Mouse (Mus musculus) brown adipose tissue, adult 24 weeks (tissue): ENCODE results near the gene Gnai2. TPM values are rescaled to one million over a fixed set of nuclear protein-coding genes. Genes with fewer than 3 reads are reported as not detected.

Source experiments
- H3K27ac ChIP-seq: fragments of 200-500 bp; replicated peaks from 2 replicates; pipeline ENCODE4 v1.5.1; 2012; ENCODE audit warnings: low read depth, mild to moderate bottlenecking, low read length
- H3K4me1 ChIP-seq: fragments of 200-500 bp; 2 replicates; pipeline ENCODE4 v1.6.1; 2012; ENCODE audit warnings: low read length, mixed read lengths; ENCODE audit not compliant: control insufficient read depth, insufficient read depth, insufficient read length
- H3K4me3 ChIP-seq: fragments of 200-500 bp; 2 replicates; pipeline ENCODE4 v1.5.1; 2012; ENCODE audit warnings: low read depth, mild to moderate bottlenecking, low read length, moderate library complexity; ENCODE audit not compliant: insufficient read depth
- polyA plus RNA-seq: library from polyadenylated mRNA; stranded (reverse); fragments of >200 nt; gene quantifications from 2 replicates; pipeline ENCODE4 v1.2.4, GENCODE M21; 2012; ENCODE audit not compliant: missing spikeins, insufficient read depth, insufficient read length

Gene Gnai2
- polyA plus RNA-seq, 1 experiment: 112 TPM

DNA sequence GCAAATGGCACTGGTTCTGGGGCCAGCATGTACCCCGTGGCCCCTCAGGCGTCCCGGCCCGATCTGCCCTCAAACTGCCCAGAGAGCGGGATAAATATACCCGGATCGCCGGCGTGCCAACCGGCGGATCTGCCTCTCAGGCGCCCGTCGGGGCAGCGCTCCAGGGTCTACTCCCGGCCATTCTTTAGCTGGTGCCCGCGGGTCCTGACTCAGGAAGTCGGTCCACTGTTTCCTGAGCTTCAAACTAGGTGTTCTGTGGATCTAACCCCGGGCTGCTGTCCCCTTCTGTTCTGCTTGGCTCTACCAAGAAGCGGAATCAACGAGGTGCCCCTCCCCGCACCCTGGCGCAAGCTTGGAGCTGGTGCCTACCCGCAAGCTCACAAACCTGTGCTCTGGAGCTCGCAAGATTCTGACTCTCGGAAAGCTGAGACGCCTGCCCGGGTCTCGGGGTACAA is 31.6 kb upstream of the Gnai2 start:
- Histone ChIP-seq H3K27ac (no peak overlapping the region), H3K4me3 (peak overlapping the region; percentile 48), H3K4me1 (peaks cover 9% of the 10 kb centered on the region)

DNA sequence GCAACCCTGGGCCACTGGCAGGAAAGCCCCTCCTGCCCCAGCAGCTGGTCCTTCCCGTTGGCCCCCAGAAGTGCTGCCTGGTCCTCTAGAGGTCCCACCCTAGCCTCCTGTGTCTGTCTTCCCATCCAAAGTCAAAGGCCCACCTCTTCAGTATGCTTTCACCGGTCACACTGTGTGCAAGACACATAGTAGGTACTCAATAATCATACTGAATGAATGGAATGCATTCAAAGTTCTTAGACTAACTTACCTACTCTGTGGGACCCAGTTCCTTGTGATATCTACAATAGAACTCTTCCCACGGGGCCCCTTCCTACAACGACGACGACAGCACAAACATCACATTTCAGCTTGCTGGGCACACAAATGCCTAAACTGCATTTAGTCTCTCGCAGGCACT is 30.1 kb upstream of the Gnai2 start:
- peaks cover 9% of the 10 kb centered on the region for H3K4me1 ChIP-seq
- no peak overlapping the region for H3K4me3 ChIP-seq
- no peak overlapping the region for H3K27ac ChIP-seq

DNA sequence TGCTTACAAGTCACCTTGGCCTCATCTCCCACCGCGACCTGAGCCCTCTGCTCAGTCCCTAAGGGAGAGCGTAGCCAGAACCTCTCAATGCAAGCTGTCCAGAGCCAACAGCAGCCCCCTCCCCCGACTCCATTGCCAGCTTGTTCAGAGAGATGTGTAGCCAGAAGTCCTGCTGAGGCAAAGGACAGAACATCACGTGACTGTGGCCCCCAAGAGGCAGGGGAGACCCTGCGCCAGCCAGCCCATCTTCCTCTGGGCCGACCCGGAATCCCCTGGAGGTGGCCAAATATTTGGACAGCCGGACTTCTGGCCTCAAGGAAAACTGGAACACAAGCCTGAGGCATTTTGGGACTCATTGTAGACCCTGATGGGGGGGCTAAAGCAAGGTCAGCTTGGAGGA is 28.4 kb upstream of the Gnai2 start:
- no peak overlapping the region for H3K4me3 ChIP-seq
- H3K27ac ChIP-seq: no peak overlapping the region
- H3K4me1 ChIP-seq: peaks cover 4% of the 10 kb centered on the region

DNA sequence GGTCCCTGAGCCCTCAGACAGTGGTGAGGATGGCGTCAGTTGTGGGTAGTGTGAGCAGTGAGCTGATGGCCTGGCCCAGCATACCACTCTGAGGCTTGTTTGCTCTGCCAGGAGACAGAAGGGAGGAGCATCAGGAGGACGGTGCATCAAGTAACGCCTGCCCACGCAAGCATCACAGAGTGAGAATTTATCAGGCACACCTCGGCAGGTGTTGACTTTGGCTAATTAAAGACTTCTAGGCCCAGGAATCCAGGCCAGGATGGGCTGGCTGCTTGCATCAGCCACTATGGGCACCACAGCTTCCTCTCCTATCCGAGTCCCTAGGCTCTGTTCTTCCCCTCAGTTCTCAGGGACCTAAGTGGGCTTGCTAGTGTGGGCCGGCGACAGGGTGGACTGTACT is 27.2 kb upstream of the Gnai2 start:
- H3K4me1 ChIP-seq: no peaks in the 10 kb centered on the region; the same call in 1 of the 2 replicates
- H3K27ac ChIP-seq: no peak overlapping the region
- no peak overlapping the region for H3K4me3 ChIP-seq

DNA sequence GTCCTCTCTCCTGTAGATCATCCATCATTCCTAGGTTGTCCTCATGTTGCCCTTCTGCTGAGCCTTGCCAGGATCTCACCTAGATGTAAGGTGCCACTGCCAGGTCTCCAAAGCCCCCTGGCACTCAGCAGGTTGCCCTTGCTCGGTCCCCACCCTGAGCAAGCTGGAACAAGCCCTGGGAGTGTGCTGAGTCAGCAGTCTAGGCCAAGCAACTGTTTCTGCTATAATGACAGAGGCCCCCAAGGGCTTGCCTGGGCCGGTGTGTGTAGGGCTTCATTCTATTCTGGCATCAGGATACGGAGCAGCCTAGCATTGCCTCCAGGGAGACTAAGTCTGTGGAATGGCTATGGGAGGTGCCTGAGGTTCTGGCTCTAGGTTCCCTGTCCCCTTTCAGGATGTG is 25.6 kb upstream of the Gnai2 start:
- H3K4me1 ChIP-seq: no peaks in the 10 kb centered on the region; the same call in 1 of the 2 replicates
- no peak overlapping the region for H3K4me3 ChIP-seq
- H3K27ac ChIP-seq: no peak overlapping the region

DNA sequence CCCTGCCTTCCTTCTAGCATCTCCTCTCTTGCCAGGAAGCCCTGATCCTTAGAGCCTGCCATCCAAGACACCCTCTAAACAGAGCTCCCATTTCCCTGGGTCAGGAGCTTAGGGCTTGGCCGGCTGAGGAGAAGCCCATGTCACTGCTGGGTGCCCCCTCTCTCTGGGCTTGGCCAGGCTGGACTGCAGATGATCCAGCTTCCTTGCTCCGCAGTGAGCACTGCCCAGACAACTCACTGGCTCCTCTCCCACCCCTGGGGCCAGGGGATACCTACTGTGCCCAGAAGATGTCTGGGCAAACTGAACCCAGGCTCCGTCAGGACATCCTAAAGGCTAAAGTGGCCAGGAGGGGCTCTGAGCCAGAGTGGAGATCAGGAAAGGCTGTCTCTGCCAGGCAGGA is 24.8 kb upstream of the Gnai2 start:
- no peak overlapping the region for H3K27ac ChIP-seq
- H3K4me1 ChIP-seq: no peaks in the 10 kb centered on the region; the same call in 1 of the 2 replicates

DNA sequence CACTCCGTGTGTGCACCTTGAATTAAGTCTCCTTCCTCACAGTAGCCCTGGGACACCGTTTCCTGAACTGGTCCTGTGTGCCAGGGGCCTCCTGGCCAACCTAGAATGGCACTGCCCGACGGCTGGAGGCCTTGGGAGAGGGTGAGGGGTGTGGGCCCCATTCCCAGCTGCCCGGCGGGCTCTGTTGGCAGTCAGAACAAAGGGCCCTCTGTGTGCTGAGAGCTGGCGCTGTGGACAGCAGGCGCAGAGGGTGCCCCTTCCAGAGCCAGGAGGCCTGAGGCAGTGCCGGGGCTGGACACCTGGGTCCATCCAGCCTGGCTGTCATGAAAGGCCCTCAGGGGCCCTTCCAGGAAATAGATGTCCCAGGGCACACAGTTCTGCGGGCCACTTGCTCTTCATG is 24.4 kb upstream of the Gnai2 start:
- H3K4me1 ChIP-seq: no peaks in the 10 kb centered on the region; the same call in 1 of the 2 replicates
- no peak overlapping the region for H3K4me3 ChIP-seq
- no peak overlapping the region for H3K27ac ChIP-seq

More for the DNA sequence above, 24.8 kb upstream of the Gnai2 start:
- no peak overlapping the region for H3K4me3 ChIP-seq

DNA sequence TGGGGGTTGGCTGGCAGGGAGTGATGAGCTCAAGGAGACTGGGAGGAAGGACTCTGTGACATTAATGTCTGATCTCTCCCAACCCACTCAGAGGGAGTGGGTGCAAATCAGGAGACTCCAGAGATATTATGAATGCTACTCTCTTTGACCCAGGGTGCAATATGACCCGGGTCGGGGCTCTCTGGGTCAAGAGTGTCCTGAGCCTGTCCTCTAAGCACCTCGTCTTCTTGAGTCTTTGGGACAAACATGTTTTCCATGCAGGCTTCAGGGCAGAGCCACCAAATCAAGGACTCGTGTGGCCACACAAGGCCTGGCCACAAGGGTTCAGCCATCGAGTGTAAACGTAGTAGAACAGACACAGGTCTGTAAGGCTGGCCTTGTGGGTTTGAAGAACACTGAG is 22.9 kb upstream of the Gnai2 start:
- H3K4me3 ChIP-seq: no peak overlapping the region
- no peaks in the 10 kb centered on the region for H3K4me1 ChIP-seq
- no peak overlapping the region for H3K27ac ChIP-seq

DNA sequence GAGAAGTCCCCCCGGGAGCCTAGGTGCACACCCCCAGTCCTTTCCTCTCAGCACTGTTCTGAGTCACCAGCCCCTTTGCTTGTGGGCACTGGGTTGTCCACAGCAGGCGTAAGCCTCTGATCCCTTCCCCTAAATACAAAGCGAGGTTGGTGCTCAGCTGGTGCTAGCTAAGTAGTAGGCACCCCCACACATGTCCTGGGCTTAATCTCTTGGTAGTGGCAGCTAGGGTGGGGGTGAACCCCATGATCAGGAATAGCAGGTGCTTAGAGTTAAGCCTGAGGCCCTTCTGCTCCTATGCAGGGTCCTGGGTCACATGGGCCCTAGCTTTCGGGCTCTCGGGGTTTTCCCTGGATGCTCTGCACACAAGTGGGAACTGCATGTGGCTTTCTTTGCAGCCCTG is 22.0 kb upstream of the Gnai2 start:
- no peak overlapping the region for H3K4me3 ChIP-seq
- H3K4me1 ChIP-seq: no peaks in the 10 kb centered on the region
- H3K27ac ChIP-seq: no peak overlapping the region

DNA sequence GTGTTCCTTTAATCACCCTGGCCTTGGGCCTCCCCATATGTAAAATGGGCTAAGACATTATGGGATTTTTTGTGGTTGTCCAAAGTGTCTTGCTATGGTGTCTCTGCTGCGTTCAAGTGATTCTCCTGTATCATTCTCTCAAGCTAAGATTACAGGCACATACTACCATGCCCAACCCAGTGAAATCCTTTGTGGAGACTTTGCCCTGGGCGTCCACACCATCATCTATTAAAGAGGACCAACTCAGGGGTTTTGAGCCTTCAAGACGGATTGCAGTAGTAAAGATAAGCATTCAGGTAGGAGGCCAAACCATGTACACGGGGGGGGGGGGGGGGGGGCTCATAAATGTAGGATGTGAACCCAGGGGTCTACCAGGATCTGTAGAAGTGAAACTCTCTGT is 19.4 kb upstream of the Gnai2 start:
- Histone ChIP-seq H3K27ac (no peak overlapping the region), H3K4me3 (no peak overlapping the region), H3K4me1 (no peaks in the 10 kb centered on the region)

DNA sequence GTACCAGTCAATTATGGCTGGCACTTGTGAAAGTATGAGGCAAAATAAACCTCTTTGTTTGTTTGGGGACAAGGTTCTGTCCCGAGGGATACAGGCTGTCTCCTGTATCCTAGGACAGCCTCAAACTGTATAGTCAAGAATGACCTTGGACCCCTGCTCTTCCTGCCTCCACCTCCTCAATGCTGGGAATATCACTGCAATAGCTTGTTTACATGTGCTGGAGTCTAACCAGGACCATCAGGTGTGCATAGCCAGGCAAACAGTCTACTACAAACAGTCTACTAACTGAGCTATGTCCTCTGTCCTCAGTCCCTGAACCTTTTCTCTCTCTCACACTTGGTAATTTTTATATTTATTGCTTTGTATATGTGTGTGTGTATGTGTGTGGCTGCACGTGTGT is 18.3 kb upstream of the Gnai2 start:
- Histone ChIP-seq H3K27ac (no peak overlapping the region), H3K4me3 (no peak overlapping the region)

DNA sequence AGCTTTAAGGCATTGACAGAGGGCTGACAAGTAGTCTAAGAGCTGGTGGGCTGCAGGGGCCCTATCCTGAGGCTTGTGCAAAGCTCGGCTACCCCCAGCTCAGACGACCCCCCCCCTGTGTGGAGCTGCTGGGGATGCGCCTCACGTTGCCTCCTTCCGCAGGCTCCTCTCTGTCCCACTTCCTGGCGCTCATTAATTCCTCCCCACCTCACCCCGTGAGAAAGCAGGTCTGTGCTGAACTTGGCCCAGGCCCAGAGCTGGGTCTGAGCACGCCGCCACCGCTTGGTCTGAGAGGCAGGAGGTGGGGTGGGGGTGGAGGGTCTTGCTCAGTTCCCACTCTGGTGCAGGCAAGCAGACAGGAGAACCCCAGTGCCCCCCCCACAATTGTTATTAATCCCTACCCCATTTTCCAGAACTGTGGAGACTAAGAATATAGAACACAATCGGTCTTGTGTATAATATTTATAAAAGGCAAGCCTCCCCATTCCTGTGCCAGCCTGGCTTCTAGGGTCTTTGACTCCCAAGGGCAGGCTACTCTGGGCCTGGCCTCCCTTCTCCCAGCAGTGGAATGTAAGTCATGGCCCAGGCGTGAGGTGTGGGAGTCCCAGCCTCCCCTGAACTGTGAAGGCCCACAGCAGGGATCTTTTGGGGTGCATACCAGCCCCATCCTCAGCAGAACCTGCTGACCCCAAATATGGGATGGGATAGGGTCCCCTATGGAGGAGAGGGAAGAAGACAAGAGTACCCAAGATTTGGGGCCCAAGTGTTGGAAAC is 15.7 kb upstream of the Gnai2 start:
- no peak overlapping the region for H3K4me3 ChIP-seq
- H3K4me1 ChIP-seq: no peaks in the 10 kb centered on the region
- H3K27ac ChIP-seq: no peak overlapping the region

More for the DNA sequence above, 18.3 kb upstream of the Gnai2 start:
- H3K4me1 ChIP-seq: no peaks in the 10 kb centered on the region

DNA sequence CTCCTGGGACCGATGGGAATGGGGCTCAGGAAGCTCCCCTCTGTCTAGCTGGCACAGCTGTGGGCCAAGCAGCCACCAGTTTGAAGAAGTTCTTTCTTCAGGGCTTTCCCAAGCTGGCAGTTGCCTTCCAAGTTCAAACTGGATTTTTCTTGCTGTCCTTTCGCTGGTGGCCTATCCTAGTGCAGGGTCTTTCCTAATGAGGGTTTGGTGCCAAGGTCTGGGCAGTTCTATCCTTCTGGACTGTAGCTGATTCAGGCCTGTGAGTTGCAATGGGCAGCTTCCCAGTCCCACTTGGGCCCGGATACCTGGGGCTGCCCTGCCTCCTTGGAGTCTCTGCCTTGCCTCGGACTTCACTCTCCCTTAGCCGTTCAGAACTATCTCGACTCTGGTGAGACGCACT is 15.1 kb upstream of the Gnai2 start:
- no peak overlapping the region for H3K4me3 ChIP-seq
- H3K4me1 ChIP-seq: no peaks in the 10 kb centered on the region

DNA sequence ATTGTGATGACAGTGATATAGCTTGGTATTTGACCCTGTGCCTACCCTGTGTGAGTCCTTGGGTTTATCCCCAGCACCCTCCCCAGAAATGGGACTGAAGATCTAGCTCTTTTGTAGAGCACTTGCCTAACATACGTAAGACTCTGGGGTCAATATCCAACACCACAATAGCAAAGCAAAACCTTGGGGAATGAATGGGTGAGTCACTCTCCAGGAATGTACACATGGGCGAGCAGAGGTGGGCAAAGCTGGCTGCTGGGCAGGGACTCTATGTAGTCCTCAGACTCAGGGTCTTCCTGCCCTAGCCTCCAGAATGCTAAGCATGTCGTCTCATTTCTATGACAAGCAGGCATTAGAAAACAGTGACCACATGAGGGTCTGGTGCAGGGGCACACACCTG is 13.6 kb upstream of the Gnai2 start:
- Histone ChIP-seq H3K4me1 (no peaks in the 10 kb centered on the region), H3K4me3 (no peak overlapping the region), H3K27ac (no peak overlapping the region)

More for the DNA sequence above, 15.1 kb upstream of the Gnai2 start:
- no peak overlapping the region for H3K27ac ChIP-seq

DNA sequence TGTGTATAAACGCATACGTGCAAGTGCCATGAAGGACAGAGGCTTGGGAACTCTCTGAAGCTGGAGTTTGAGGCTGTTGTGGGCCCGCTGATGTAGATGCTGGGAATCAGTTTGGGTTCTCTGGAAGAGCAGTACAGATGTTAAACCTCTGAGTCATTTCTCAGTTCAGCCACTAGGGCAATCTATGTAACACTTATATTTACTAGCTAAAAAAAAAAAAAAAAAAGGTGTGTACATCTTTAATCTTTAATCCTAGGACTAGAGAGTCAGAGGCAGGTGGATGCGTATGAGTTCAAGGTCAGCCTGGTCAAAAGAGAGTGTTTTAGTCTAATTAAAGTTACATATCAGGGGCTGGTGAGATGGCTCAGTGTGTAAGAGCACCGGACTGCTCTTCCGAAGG is 11.8 kb upstream of the Gnai2 start:
- Histone ChIP-seq H3K4me1 (no peaks in the 10 kb centered on the region), H3K4me3 (no peak overlapping the region)

DNA sequence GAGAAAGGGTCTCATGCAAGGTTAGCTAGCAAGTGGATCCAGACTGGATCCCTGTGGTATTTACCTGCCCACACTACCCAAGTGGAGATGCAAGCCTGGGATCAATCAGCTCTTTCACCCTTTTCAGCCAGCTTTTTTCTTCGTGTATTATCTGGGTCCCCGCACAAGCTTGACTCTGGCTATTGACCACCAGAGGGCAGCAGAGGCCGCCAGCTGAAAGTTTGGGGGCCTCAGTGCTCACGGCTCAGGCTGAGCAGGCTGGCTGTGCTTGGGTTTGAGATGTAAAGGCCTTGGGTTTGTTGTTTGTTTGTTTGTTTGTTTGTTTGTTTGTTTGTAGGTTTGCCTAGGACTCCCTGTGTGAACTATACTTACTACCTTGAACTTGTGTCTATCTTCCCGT is 10.4 kb upstream of the Gnai2 start:
- Histone ChIP-seq H3K4me3 (no peak overlapping the region), H3K27ac (no peak overlapping the region), H3K4me1 (no peaks in the 10 kb centered on the region)

More for the DNA sequence above, 11.8 kb upstream of the Gnai2 start:
- H3K27ac ChIP-seq: no peak overlapping the region
